Mouse (Mus musculus) neural tube, embryonic 12.5 days (tissue): ENCODE results near the gene Bmp10. TPM values are rescaled to one million over a fixed set of nuclear protein-coding genes. Genes with fewer than 3 reads are reported as not detected.

ENCODE experiments used
- ATAC-seq: fragments of 200-750 bp; cut with Nextera tagmentation; 2 replicates; pipeline ENCODE4 v1.8.0; 2017; ENCODE audit warnings: low read depth, mild to moderate bottlenecking, moderate TSS enrichment, moderate library complexity; ENCODE audit not compliant: low FRiP score
- H3K27ac ChIP-seq: fragments of 300-500 bp; sonication (generic); 2 replicates; pipeline ENCODE4 v1.5.1; 2016
- H3K27me3 ChIP-seq: fragments of 300-500 bp; sonication (generic); replicated peaks from 2 replicates; pipeline ENCODE4 v1.6.1; 2016; ENCODE audit warnings: mild to moderate bottlenecking
- H3K36me3 ChIP-seq: fragments of 300-500 bp; sonication (generic); 2 replicates; pipeline ENCODE4 v1.6.1; 2016; ENCODE audit warnings: mild to moderate bottlenecking
- H3K4me1 ChIP-seq: fragments of 300-500 bp; sonication (generic); 2 replicates; pipeline ENCODE4 v1.6.1; 2016
- H3K4me2 ChIP-seq: fragments of 300-500 bp; sonication (generic); replicated peaks from 2 replicates; pipeline ENCODE4 v1.6.1; 2016; ENCODE audit warnings: mild to moderate bottlenecking
- H3K4me3 ChIP-seq: fragments of 300-500 bp; sonication (generic); 2 replicates; pipeline ENCODE4 v1.5.1; 2016
- H3K9ac ChIP-seq: fragments of 300-500 bp; sonication (generic); 2 replicates; pipeline ENCODE4 v1.6.1; 2016; ENCODE audit warnings: mild to moderate bottlenecking
- H3K9me3 ChIP-seq: fragments of 300-500 bp; sonication (generic); 2 replicates; pipeline ENCODE4 v1.6.1; 2016; ENCODE audit warnings: mild to moderate bottlenecking
- WGBS: fragments of 180-500 bp; shearing (Covaris S2); methylation state at CpG from one replicate; pipeline ENCODE4 v1.1.7; 2016; 5-methylcytosine and 5-hydroxymethylcytosine counted together
- polyA plus RNA-seq: library from polyadenylated mRNA; unstranded; fragments of >200 nt; fragmentation: Nextera tagmentation; extraction: Ambion mirVana; gene quantifications from 2 replicates; pipeline ENCODE4 v1.2.1, GENCODE M21; 2016

Gene Bmp10
- polyA plus RNA-seq, 1 experiment from 2014 or later: not detected

- H3K9me3 ChIP-seq: no peaks in the 10 kb centered on the region
- H3K4me1 ChIP-seq: no peaks in the 10 kb centered on the region
- H3K4me2 ChIP-seq: no peak overlapping the region
Observed at GRCm38 (mm10) chr6:87401456-87401855, 27.3 kb upstream of the Bmp10 start.

GRCm38 (mm10) chr6:87412011-87412410, 16.8 kb upstream of the Bmp10 start:
- peaks cover 4% of the 10 kb centered on the region; the same call in 1 of the 2 replicates for H3K4me1 ChIP-seq
- H3K36me3 ChIP-seq: no peaks in the 10 kb centered on the region
- no peak overlapping the region for H3K4me2 ChIP-seq
- H3K27ac ChIP-seq: no peak overlapping the region
- ATAC-seq: 0 out of 2 replicates have a peak, but pooled peaks have one; percentile 37
- H3K9me3 ChIP-seq: no peaks in the 10 kb centered on the region
- 24% methylated on average over 3 of the region's 3 CpGs for WGBS
- no peak overlapping the region for H3K9ac ChIP-seq
- no peak overlapping the region for H3K4me3 ChIP-seq
- H3K27me3 ChIP-seq: no peaks in the 10 kb centered on the region

More at GRCm38 (mm10) chr6:87401456-87401855, 27.3 kb upstream of the Bmp10 start:
- Histone ChIP-seq H3K9ac (no peak overlapping the region), H3K4me3 (no peak overlapping the region), H3K36me3 (no peaks in the 10 kb centered on the region), H3K27me3 (no peaks in the 10 kb centered on the region), H3K27ac (no peak overlapping the region)
- 79% methylated on average over 6 of the region's 6 CpGs for WGBS
- ATAC-seq: no peak

GRCm38 (mm10) chr6:87422304-87422703, 6.5 kb upstream of the Bmp10 start:
- H3K9ac ChIP-seq: no peak overlapping the region
- H3K4me2 ChIP-seq: no peak overlapping the region
- WGBS: 87% methylated on average over 7 of the region's 7 CpGs
- no peaks in the 10 kb centered on the region for H3K36me3 ChIP-seq
- H3K9me3 ChIP-seq: no peaks in the 10 kb centered on the region
- ATAC-seq: no peak
- no peak overlapping the region for H3K27ac ChIP-seq
- H3K4me3 ChIP-seq: no peak overlapping the region
- H3K27me3 ChIP-seq: no peaks in the 10 kb centered on the region
- no peaks in the 10 kb centered on the region for H3K4me1 ChIP-seq

- H3K9ac ChIP-seq: no peak overlapping the region
- H3K4me1 ChIP-seq: no peaks in the 10 kb centered on the region
- H3K27me3 ChIP-seq: no peaks in the 10 kb centered on the region
- no peaks in the 10 kb centered on the region for H3K36me3 ChIP-seq
- H3K27ac ChIP-seq: no peak overlapping the region
- WGBS: 64% methylated on average over 19 of the region's 19 CpGs
- ATAC-seq: no peak
- no peaks in the 10 kb centered on the region for H3K9me3 ChIP-seq
- H3K4me3 ChIP-seq: no peak overlapping the region
- no peak overlapping the region for H3K4me2 ChIP-seq
Observed at GRCm38 (mm10) chr6:87424037-87424816, 4.6 kb upstream of the Bmp10 start.

- 80% methylated on average over 5 of the region's 5 CpGs for WGBS
- Histone ChIP-seq H3K9ac (no peak overlapping the region), H3K9me3 (no peaks in the 10 kb centered on the region), H3K4me2 (no peak overlapping the region), H3K27me3 (no peaks in the 10 kb centered on the region), H3K27ac (no peak overlapping the region), H3K4me1 (no peaks in the 10 kb centered on the region), H3K4me3 (no peak overlapping the region), H3K36me3 (no peaks in the 10 kb centered on the region)
- no peak for ATAC-seq
Observed at GRCm38 (mm10) chr6:87426954-87427353, 1.8 kb upstream of the Bmp10 start.

GRCm38 (mm10) chr6:87427616-87428015, 1.2 kb upstream of the Bmp10 start:
- ATAC-seq: no peak
- H3K9ac ChIP-seq: no peak overlapping the region
- H3K27ac ChIP-seq: no peak overlapping the region
- H3K4me3 ChIP-seq: no peak overlapping the region
- H3K9me3 ChIP-seq: no peaks in the 10 kb centered on the region
- H3K36me3 ChIP-seq: no peaks in the 10 kb centered on the region
- H3K4me1 ChIP-seq: no peaks in the 10 kb centered on the region
- no peaks in the 10 kb centered on the region for H3K27me3 ChIP-seq
- no peak overlapping the region for H3K4me2 ChIP-seq
- 68% methylated on average over 8 of the region's 8 CpGs for WGBS

GRCm38 (mm10) chr6:87435791-87436190, 7.0 kb downstream of the Bmp10 start:
- no peak overlapping the region for H3K4me2 ChIP-seq
- no peak for ATAC-seq
- no peak overlapping the region for H3K9ac ChIP-seq
- WGBS: 95% methylated on average over 3 of the region's 3 CpGs
- no peaks in the 10 kb centered on the region for H3K27me3 ChIP-seq
- H3K27ac ChIP-seq: no peak overlapping the region
- no peak overlapping the region for H3K4me3 ChIP-seq
- no peaks in the 10 kb centered on the region for H3K9me3 ChIP-seq
- H3K4me1 ChIP-seq: no peaks in the 10 kb centered on the region
- no peaks in the 10 kb centered on the region for H3K36me3 ChIP-seq

- Histone ChIP-seq H3K4me1 (no peaks in the 10 kb centered on the region), H3K27me3 (no peaks in the 10 kb centered on the region), H3K9me3 (no peaks in the 10 kb centered on the region), H3K4me2 (no peak overlapping the region), H3K4me3 (no peak overlapping the region), H3K9ac (no peak overlapping the region), H3K27ac (no peak overlapping the region), H3K36me3 (no peaks in the 10 kb centered on the region)
- WGBS: 95% methylated on average over 8 of the region's 8 CpGs
- ATAC-seq: no peak
Observed at GRCm38 (mm10) chr6:87436745-87437144, 8.0 kb downstream of the Bmp10 start.

- H3K27ac ChIP-seq: no peak overlapping the region
- no peaks in the 10 kb centered on the region for H3K4me1 ChIP-seq
- no peaks in the 10 kb centered on the region for H3K9me3 ChIP-seq
- no peak overlapping the region for H3K9ac ChIP-seq
- H3K4me3 ChIP-seq: no peak overlapping the region
- H3K36me3 ChIP-seq: no peaks in the 10 kb centered on the region
- no peak for ATAC-seq
- no peak overlapping the region for H3K4me2 ChIP-seq
- WGBS: 91% methylated on average over 11 of the region's 11 CpGs
- no peaks in the 10 kb centered on the region for H3K27me3 ChIP-seq
Observed at GRCm38 (mm10) chr6:87443253-87443652, 14.5 kb downstream of the Bmp10 start.

GRCm38 (mm10) chr6:87445222-87445621, 16.4 kb downstream of the Bmp10 start:
- Histone ChIP-seq H3K27me3 (no peaks in the 10 kb centered on the region), H3K36me3 (no peaks in the 10 kb centered on the region), H3K9ac (no peak overlapping the region), H3K4me1 (no peaks in the 10 kb centered on the region), H3K4me2 (no peak overlapping the region), H3K9me3 (no peaks in the 10 kb centered on the region), H3K27ac (no peak overlapping the region), H3K4me3 (no peak overlapping the region)
- 80% methylated on average over 7 of the region's 7 CpGs for WGBS
- no peak for ATAC-seq

- no peak overlapping the region for H3K4me3 ChIP-seq
- no peaks in the 10 kb centered on the region for H3K36me3 ChIP-seq
- no peaks in the 10 kb centered on the region for H3K4me1 ChIP-seq
- H3K4me2 ChIP-seq: no peak overlapping the region
- H3K9ac ChIP-seq: no peak overlapping the region
- no peak for ATAC-seq
- H3K27ac ChIP-seq: no peak overlapping the region
- WGBS: 92% methylated on average over 4 of the region's 4 CpGs
- H3K9me3 ChIP-seq: no peaks in the 10 kb centered on the region
- H3K27me3 ChIP-seq: no peaks in the 10 kb centered on the region
Observed at GRCm38 (mm10) chr6:87447217-87447616, 18.4 kb downstream of the Bmp10 start.

- Histone ChIP-seq H3K27me3 (no peaks in the 10 kb centered on the region), H3K36me3 (no peaks in the 10 kb centered on the region), H3K4me1 (no peaks in the 10 kb centered on the region), H3K27ac (no peak overlapping the region), H3K4me3 (no peak overlapping the region), H3K9me3 (no peaks in the 10 kb centered on the region), H3K9ac (no peak overlapping the region), H3K4me2 (no peak overlapping the region)
- no peak for ATAC-seq
- 82% methylated on average over 3 of the region's 3 CpGs for WGBS
Observed at GRCm38 (mm10) chr6:87449534-87449933, 20.7 kb downstream of the Bmp10 start.

GRCm38 (mm10) chr6:87451016-87451415, 22.2 kb downstream of the Bmp10 start:
- Histone ChIP-seq H3K9me3 (no peaks in the 10 kb centered on the region), H3K27ac (no peak overlapping the region), H3K9ac (no peak overlapping the region), H3K36me3 (no peaks in the 10 kb centered on the region), H3K27me3 (no peaks in the 10 kb centered on the region), H3K4me1 (no peaks in the 10 kb centered on the region), H3K4me2 (no peak overlapping the region), H3K4me3 (no peak overlapping the region)
- ATAC-seq: no peak
- WGBS: 74% methylated on average over 3 of the region's 3 CpGs
